Mouse (Mus musculus) midbrain, embryonic 12.5 days (tissue): ENCODE measurements around the gene Cblb. TPM values are rescaled to one million over a fixed set of nuclear protein-coding genes. Genes with fewer than 3 reads are reported as not detected.

Source experiments
- ATAC-seq: fragments of 200-750 bp; cut with Nextera tagmentation; 2 replicates; pipeline ENCODE4 v1.8.0; 2017; ENCODE audit warnings: low read depth, moderate TSS enrichment, moderate library complexity; ENCODE audit not compliant: low FRiP score
- H3K27ac ChIP-seq: fragments of 300-500 bp; sonication (generic); replicated peaks from 2 replicates; pipeline ENCODE4 v1.5.1; 2016; ENCODE audit warnings: mild to moderate bottlenecking
- H3K27me3 ChIP-seq: fragments of 300-500 bp; sonication (generic); 2 replicates; pipeline ENCODE4 v1.6.1; 2016; ENCODE audit warnings: mild to moderate bottlenecking
- H3K36me3 ChIP-seq: fragments of 300-500 bp; sonication (generic); 2 replicates; pipeline ENCODE4 v1.6.1; 2016
- H3K4me1 ChIP-seq: fragments of 300-500 bp; sonication (generic); 2 replicates; pipeline ENCODE4 v1.6.1; 2016
- H3K4me2 ChIP-seq: fragments of 300-500 bp; sonication (generic); replicated peaks from 2 replicates; pipeline ENCODE4 v1.6.1; 2016; ENCODE audit warnings: mild to moderate bottlenecking, moderate library complexity
- H3K4me3 ChIP-seq: fragments of 300-500 bp; sonication (generic); 2 replicates; pipeline ENCODE4 v1.5.1; 2016; ENCODE audit warnings: mild to moderate bottlenecking
- H3K9ac ChIP-seq: fragments of 300-500 bp; sonication (generic); replicated peaks from 2 replicates; pipeline ENCODE4 v1.6.1; 2016; ENCODE audit warnings: mild to moderate bottlenecking, moderate library complexity
- H3K9me3 ChIP-seq: fragments of 300-500 bp; sonication (generic); 2 replicates; pipeline ENCODE4 v1.6.1; 2016; ENCODE audit warnings: mild to moderate bottlenecking
- WGBS: fragments of 180-500 bp; shearing (Covaris S2); methylation state at CpG from one replicate; pipeline ENCODE4 v1.1.7; 2016; 5-methylcytosine and 5-hydroxymethylcytosine counted together
- polyA plus RNA-seq: library from polyadenylated mRNA; unstranded; fragments of >200 nt; fragmentation: Nextera tagmentation; extraction: Ambion mirVana; gene quantifications from 2 replicates; pipeline ENCODE4 v1.2.1, GENCODE M21; 2016

The Cblb gene
- polyA plus RNA-seq, 1 experiment from 2014 or later: 39.0 TPM

DNA sequence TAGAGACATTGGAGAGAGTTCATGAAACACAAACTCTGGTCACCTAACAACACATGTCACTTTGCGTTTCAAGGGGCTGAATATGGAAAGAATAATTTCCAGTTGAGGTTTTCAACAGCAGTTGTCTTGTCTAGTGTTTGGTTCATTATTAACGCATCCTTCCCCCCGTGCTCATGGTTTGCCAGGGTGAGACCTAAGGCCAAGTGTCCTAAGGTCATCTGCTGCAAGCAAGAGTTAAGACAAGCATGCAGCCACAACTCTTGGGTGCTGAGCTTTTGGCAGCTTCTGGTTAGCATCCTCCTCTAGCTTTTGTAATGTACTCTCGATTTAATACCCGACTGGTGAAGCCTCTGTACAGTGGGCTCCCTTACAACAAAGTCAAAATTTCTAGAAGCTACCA, 159.7 kb downstream of the Cblb start:
- H3K36me3 ChIP-seq: peaks cover 67% of the 10 kb centered on the region
- H3K4me3 ChIP-seq: no peak overlapping the region
- no peaks in the 10 kb centered on the region for H3K4me1 ChIP-seq
- no peak overlapping the region for H3K27ac ChIP-seq
- no peak overlapping the region for H3K4me2 ChIP-seq
- WGBS: 95% methylated on average over 5 of the region's 5 CpGs
- H3K9me3 ChIP-seq: no peaks in the 10 kb centered on the region
- H3K9ac ChIP-seq: no peak overlapping the region
- no peaks in the 10 kb centered on the region for H3K27me3 ChIP-seq
- ATAC-seq: no peak

DNA sequence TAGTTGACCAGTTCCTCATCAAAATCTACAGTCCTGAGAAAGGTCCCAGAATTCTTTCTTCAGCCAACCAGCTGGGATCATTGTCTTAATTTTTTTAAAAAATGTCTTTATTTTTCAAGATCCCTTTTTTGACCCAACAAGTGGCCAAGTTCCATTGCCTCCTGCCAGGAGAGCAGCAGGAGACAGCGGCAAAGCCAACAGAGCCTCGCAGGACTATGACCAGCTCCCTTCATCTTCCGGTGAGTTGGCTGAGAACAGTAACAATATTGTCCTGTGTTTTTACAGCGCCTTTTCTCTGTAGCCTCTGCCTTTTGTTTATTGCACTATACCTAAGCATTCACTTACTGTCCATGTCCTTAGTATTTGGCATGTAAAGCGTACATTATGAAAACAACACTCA, 163.0 kb downstream of the Cblb start:
- no peak overlapping the region for H3K27ac ChIP-seq
- WGBS: 93% methylated on average over 5 of the region's 5 CpGs
- no peaks in the 10 kb centered on the region for H3K27me3 ChIP-seq
- no peak for ATAC-seq
- no peaks in the 10 kb centered on the region for H3K4me1 ChIP-seq
- no peaks in the 10 kb centered on the region for H3K9me3 ChIP-seq
- H3K4me3 ChIP-seq: no peak overlapping the region
- no peak overlapping the region for H3K9ac ChIP-seq
- H3K4me2 ChIP-seq: no peak overlapping the region
- H3K36me3 ChIP-seq: peaks cover 61% of the 10 kb centered on the region

GRCm38 (mm10) chr16:52194866-52195265, 163.8 kb downstream of the Cblb start:
- Histone ChIP-seq H3K27ac (no peak overlapping the region), H3K9me3 (no peaks in the 10 kb centered on the region), H3K9ac (no peak overlapping the region), H3K4me3 (no peak overlapping the region), H3K27me3 (no peaks in the 10 kb centered on the region), H3K4me2 (no peak overlapping the region), H3K4me1 (no peaks in the 10 kb centered on the region), H3K36me3 (peaks cover 55% of the 10 kb centered on the region)
- ATAC-seq: no peak
- 94% methylated on average over 3 of the region's 3 CpGs for WGBS

DNA sequence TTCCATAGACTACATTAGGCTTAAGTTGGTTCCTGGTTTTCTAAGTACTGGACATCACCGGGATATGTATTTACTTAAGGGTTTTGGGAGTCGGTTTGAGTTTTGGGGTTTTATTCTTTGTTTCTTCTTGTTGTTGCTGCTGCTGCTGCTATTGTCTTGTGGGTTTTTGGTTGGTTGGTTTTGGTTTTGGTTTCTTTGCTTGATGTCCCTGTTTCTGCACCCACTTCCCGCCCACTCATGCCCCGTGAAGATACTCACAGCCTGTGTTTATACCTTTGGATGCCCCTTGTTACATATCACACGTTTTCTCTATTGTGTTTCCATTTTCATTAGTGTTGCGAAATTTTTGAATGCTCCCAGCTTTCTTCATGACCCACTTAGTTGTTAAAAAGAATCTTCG, 169.1 kb downstream of the Cblb start:
- Histone ChIP-seq H3K27ac (no peak overlapping the region), H3K36me3 (peaks cover 30% of the 10 kb centered on the region), H3K9ac (no peak overlapping the region), H3K4me1 (no peaks in the 10 kb centered on the region), H3K9me3 (no peaks in the 10 kb centered on the region), H3K4me3 (no peak overlapping the region), H3K27me3 (no peaks in the 10 kb centered on the region), H3K4me2 (no peak overlapping the region)
- WGBS: 96% methylated on average over 7 of the region's 7 CpGs
- no peak for ATAC-seq

DNA sequence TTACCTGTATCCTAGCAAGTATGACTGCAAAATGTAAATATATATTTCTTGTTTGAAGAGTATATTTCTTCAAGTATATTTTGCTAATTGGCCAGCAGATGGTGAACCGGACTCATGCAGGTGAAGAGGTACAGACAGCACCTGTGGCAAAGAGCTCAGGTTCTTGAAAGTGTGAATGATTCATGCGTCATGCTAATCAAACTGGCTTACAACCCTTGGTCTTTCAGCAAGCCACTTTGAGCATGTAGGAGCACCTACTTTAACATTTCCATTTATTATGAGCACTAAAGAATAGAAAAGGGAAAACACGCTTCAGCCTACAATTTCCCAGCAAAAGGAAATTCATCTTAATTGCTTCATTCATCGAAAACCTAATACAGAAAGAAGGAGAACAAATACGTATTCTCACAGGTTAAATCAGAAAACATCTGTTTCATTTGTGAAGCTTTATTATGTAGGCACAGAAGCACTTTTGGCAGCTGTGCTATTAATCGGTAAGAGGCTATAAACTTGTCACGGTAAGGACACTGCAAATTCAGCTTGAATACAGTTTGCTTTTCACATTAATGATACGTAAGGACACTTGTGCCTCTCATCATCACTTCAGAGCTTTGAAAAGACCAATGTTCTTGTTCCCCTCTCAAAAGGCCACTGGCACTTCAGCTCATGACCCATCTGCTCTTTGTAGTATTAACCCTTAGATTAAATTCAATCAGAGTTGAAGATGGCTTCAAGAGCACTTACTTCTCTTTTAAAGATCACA, 180.0 kb downstream of the Cblb start:
- 90% methylated on average over 8 of the region's 8 CpGs for WGBS
- H3K27ac ChIP-seq: no peak overlapping the region

GRCm38 (mm10) chr16:52219069-52219468, 188.0 kb downstream of the Cblb start:
- Histone ChIP-seq H3K4me3 (no peak overlapping the region), H3K9ac (no peak overlapping the region), H3K4me2 (no peak overlapping the region), H3K27me3 (no peaks in the 10 kb centered on the region), H3K36me3 (no peaks in the 10 kb centered on the region), H3K9me3 (no peaks in the 10 kb centered on the region), H3K27ac (no peak overlapping the region), H3K4me1 (no peaks in the 10 kb centered on the region)
- 15% methylated on average over 2 of the region's 2 CpGs for WGBS
- no peak for ATAC-seq

More for the DNA sequence above, 180.0 kb downstream of the Cblb start:
- Histone ChIP-seq H3K9ac (no peak overlapping the region), H3K9me3 (no peaks in the 10 kb centered on the region), H3K4me1 (no peaks in the 10 kb centered on the region), H3K27me3 (no peaks in the 10 kb centered on the region), H3K4me3 (no peak overlapping the region), H3K4me2 (no peak overlapping the region), H3K36me3 (peaks cover 2% of the 10 kb centered on the region; the same call in 1 of the 2 replicates)
- no peak for ATAC-seq

DNA sequence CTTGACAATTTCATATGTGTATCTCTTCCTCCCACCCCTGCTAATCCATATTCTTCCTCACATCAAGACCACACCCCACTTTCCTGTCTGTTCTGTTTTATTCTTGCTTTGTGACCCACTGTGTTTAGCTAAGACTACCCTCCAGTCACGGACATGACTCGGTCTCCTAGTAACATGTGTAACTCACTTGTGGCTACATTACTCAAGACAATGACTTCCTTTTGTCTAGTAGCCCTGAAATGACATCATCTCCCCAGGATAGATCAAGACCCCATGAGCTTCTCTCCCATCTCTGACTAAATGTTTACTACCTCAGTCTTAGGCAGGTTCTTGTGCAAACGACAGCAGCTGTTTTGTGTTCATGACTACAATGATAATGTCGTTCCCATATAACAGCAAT, 191.9 kb downstream of the Cblb start:
- H3K9me3 ChIP-seq: no peaks in the 10 kb centered on the region
- 81% methylated on average over 4 of the region's 4 CpGs for WGBS
- no peaks in the 10 kb centered on the region for H3K27me3 ChIP-seq
- no peaks in the 10 kb centered on the region for H3K36me3 ChIP-seq
- no peak overlapping the region for H3K27ac ChIP-seq
- ATAC-seq: no peak
- no peak overlapping the region for H3K4me3 ChIP-seq
- H3K4me2 ChIP-seq: no peak overlapping the region
- no peak overlapping the region for H3K9ac ChIP-seq
- H3K4me1 ChIP-seq: no peaks in the 10 kb centered on the region

- H3K4me1 ChIP-seq: no peaks in the 10 kb centered on the region
- no peak overlapping the region for H3K4me3 ChIP-seq
- 70% methylated on average over 7 of the region's 7 CpGs for WGBS
- no peaks in the 10 kb centered on the region for H3K27me3 ChIP-seq
- H3K27ac ChIP-seq: no peak overlapping the region
- H3K36me3 ChIP-seq: no peaks in the 10 kb centered on the region
- H3K4me2 ChIP-seq: no peak overlapping the region
- no peak overlapping the region for H3K9ac ChIP-seq
- no peaks in the 10 kb centered on the region for H3K9me3 ChIP-seq
- ATAC-seq: no peak
Observed at GRCm38 (mm10) chr16:52229446-52229845, 198.4 kb downstream of the Cblb start.

DNA sequence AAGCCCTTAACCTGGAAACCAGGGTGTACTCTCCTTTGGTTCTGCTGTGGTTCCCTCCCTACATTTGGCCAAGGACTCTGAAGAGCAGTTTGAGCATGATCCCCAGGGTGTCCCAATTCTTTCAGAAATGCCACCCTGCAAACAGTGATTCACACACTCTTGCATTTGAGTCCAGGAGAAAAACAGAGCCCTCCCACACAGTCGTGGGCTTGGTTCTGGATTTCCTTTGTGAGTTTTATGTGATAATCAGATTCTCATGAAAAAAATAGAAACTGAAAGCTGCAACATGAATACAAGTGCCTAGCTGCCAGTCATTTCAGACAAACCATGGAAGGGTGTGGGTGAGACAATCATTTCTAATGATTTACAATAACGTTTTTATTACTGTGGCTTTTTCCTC, 198.9 kb downstream of the Cblb start:
- no peak overlapping the region for H3K9ac ChIP-seq
- H3K27ac ChIP-seq: no peak overlapping the region
- no peaks in the 10 kb centered on the region for H3K9me3 ChIP-seq
- no peaks in the 10 kb centered on the region for H3K4me1 ChIP-seq
- no peak overlapping the region for H3K4me3 ChIP-seq
- no peaks in the 10 kb centered on the region for H3K27me3 ChIP-seq
- H3K36me3 ChIP-seq: no peaks in the 10 kb centered on the region
- no peak for ATAC-seq
- WGBS: 61% methylated on average over 2 of the region's 2 CpGs
- H3K4me2 ChIP-seq: no peak overlapping the region

DNA sequence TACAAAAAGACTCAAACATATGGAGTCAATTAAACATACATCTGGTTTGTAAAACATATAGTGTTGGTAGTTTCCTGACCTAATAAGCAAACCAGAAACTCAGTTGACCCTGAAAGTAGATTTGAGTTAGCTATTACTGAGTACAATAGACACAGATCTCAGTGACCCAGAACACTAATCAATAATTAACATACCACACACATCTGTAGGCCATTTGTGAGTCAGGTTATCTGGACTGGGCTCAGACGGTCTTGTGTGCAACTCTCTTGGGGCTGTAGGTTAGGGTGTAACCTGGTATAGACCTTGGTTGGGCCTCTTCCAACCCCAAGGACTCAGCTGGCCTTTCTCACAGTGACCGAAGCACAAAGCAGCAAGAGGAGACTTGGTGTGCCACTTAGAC, 211.1 kb downstream of the Cblb start:
- Histone ChIP-seq H3K27me3 (no peaks in the 10 kb centered on the region), H3K4me3 (no peak overlapping the region), H3K9ac (no peak overlapping the region), H3K4me1 (no peaks in the 10 kb centered on the region), H3K27ac (no peak overlapping the region), H3K4me2 (no peak overlapping the region), H3K9me3 (no peaks in the 10 kb centered on the region), H3K36me3 (no peaks in the 10 kb centered on the region)
- ATAC-seq: no peak
- WGBS: 89% methylated on average over 2 of the region's 2 CpGs

- ATAC-seq: peak; percentile 38; the same call in 1 of the 2 replicates
- Histone ChIP-seq H3K4me2 (no peak overlapping the region), H3K27ac (no peak overlapping the region), H3K27me3 (no peaks in the 10 kb centered on the region), H3K36me3 (no peaks in the 10 kb centered on the region), H3K4me1 (no peaks in the 10 kb centered on the region), H3K9me3 (no peaks in the 10 kb centered on the region), H3K4me3 (no peak overlapping the region), H3K9ac (no peak overlapping the region)
- 86% methylated on average over 4 of the region's 4 CpGs for WGBS
Observed at GRCm38 (mm10) chr16:52243421-52243973, 212.5 kb downstream of the Cblb start.

- Histone ChIP-seq H3K4me3 (no peak overlapping the region), H3K9me3 (no peaks in the 10 kb centered on the region), H3K4me2 (no peak overlapping the region), H3K27ac (no peak overlapping the region), H3K9ac (no peak overlapping the region), H3K27me3 (no peaks in the 10 kb centered on the region), H3K4me1 (no peaks in the 10 kb centered on the region), H3K36me3 (no peaks in the 10 kb centered on the region)
- 95% methylated on average over 4 of the region's 4 CpGs for WGBS
- no peak for ATAC-seq
Observed at GRCm38 (mm10) chr16:52250196-52250595, 219.2 kb downstream of the Cblb start.

DNA sequence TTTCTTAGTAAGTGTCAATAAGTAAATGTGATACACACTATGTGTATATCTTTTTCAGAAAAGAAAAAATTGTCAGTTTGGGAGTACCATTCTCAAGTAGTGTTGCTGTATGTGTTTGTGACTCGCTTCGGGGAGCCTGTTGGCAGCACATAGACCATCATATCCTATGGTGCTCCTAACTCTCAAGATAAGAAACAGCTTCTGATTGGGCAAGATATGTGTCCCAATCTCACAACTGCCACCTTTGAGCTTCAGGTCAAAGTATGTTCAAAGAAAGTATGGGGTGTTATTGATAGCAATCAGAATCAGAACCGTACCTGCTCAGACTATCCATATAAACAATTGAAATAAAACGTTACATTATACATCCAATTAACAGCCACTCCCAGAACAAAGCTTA, 219.9 kb downstream of the Cblb start:
- Histone ChIP-seq H3K4me2 (no peak overlapping the region), H3K27ac (no peak overlapping the region), H3K4me3 (no peak overlapping the region), H3K4me1 (no peaks in the 10 kb centered on the region), H3K27me3 (no peaks in the 10 kb centered on the region), H3K9ac (no peak overlapping the region), H3K9me3 (no peaks in the 10 kb centered on the region), H3K36me3 (no peaks in the 10 kb centered on the region)
- ATAC-seq: no peak
- 91% methylated on average over 4 of the region's 4 CpGs for WGBS
